Mouse (Mus musculus): Measurements from ENCODE around the gene Eif2a. TPM values are rescaled to one million over a fixed set of nuclear protein-coding genes. Genes with fewer than 3 reads are reported as not detected.

The Eif2a gene
- total and polyA plus RNA-seq, 3 experiments, result 116 to 241 (median 119) TPM

- no peaks in the 10 kb centered on the region for H3K27me3 ChIP-seq (replicated peaks)
- TF ChIP-seq E2F4 (IDR thresholded peaks at IDR 0.05; ENCODE audit: insufficient replicate concordance, low read depth, low read length), result no peak
- TF ChIP-seq SIN3A (IDR thresholded peaks at IDR 0.05; ENCODE audit: low read length), result no peak
- no peak for TF ChIP-seq HCFC1 (IDR thresholded peaks at IDR 0.05; ENCODE audit: low read depth, low read length)
- TF ChIP-seq BHLHE40 (IDR thresholded peaks at IDR 0.05; ENCODE audit: low read depth, low read length), result no peak
- TF ChIP-seq MAFK (IDR thresholded peaks at IDR 0.05; ENCODE audit: insufficient replicate concordance, low read length), result no peak
- no peak for TF ChIP-seq PAX5 (IDR thresholded peaks at IDR 0.05; ENCODE audit: low read length)
- TF ChIP-seq POLR2AphosphoS2 (IDR thresholded peaks at IDR 0.05; ENCODE audit: low read depth, low read length), result no peak
- no peak for TF ChIP-seq ZMIZ1 (IDR thresholded peaks at IDR 0.05; ENCODE audit: low read depth, low read length)
- no peak for TF ChIP-seq ZC3H11A (IDR thresholded peaks at IDR 0.05; ENCODE audit: low read depth, low read length)
- no peak for TF ChIP-seq JUN (IDR thresholded peaks at IDR 0.05; ENCODE audit: insufficient read depth, low read depth, low read length)
- no peak for TF ChIP-seq EP300 (IDR thresholded peaks at IDR 0.05; ENCODE audit: low read length)
- TF ChIP-seq NELFE (IDR thresholded peaks at IDR 0.05; ENCODE audit: low read depth, low read length), result no peak
- TF ChIP-seq KAT2A (IDR thresholded peaks at IDR 0.05; ENCODE audit: insufficient replicate concordance, low read length), result no peak
- no peak overlapping the region for H3K4me3 ChIP-seq (replicated peaks in 1 of 3; ENCODE audit: low read depth in 2 of 3, low read length in 2 of 3, poor library complexity in 1 of 3)
- no peak overlapping the region for H3K27ac ChIP-seq (ENCODE audit: insufficient read depth, low read depth)
- peaks cover 3 to 20% of the 10 kb centered on the region in 2 experiments; a peak in 3 of 4 replicates for H3K4me1 ChIP-seq (ENCODE audit: control insufficient read depth in 1 of 2, insufficient read depth in 2 of 2)
- in situ Hi-C loops (cut with MboI; ENCODE audit: low pct_ligation_motif_present, low pct_unique_long_range_greater_than_20kb, low sequenced_read_pairs) (no loop called here), dilution Hi-C loops (cut with MboI; ENCODE audit: extremely low pct_ligation_motif_present, extremely low pct_unique_long_range_greater_than_20kb, low sequenced_read_pairs) (no loop called here)
- no peak overlapping the region for H3K9ac ChIP-seq (ENCODE audit: insufficient read depth, low read depth)
- H3K36me3 ChIP-seq (replicated peaks in 1 of 2; ENCODE audit: control insufficient read depth in 1 of 2, insufficient read depth in 1 of 2, low read length in 1 of 2), result peaks cover 20 to 41% of the 10 kb centered on the region in 2 experiments
- no peaks in the 10 kb centered on the region for H3K9me3 ChIP-seq (replicated peaks; ENCODE audit: low read length)
- DNase-seq (ENCODE audit: extremely low read depth), result no peak
- H3K4me2 ChIP-seq (ENCODE audit: insufficient read depth, low read depth, poor library complexity, severe bottlenecking), result no peak overlapping the region
- 0 out of 2 replicates have a peak, but pooled peaks cover 1% of the 10 kb centered on the region for H3K79me2 ChIP-seq (replicated peaks; ENCODE audit: control insufficient read depth, extremely low read depth, insufficient read depth, poor library complexity, severe bottlenecking)
Measured at GRCm38 (mm10) chr3:58559887-58560286, 34.3 kb downstream of the Eif2a start.

GRCm38 (mm10) chr3:58561437-58561836 lies 35.8 kb downstream of the Eif2a start:
- H3K36me3 ChIP-seq (replicated peaks in 1 of 2; ENCODE audit: control insufficient read depth in 1 of 2, insufficient read depth in 1 of 2, low read length in 1 of 2), result peaks cover 13 to 26% of the 10 kb centered on the region in 2 experiments
- dilution Hi-C loops (cut with MboI; ENCODE audit: extremely low pct_ligation_motif_present, extremely low pct_unique_long_range_greater_than_20kb, low sequenced_read_pairs) (no loop called here), in situ Hi-C loops (cut with MboI; ENCODE audit: low pct_ligation_motif_present, low pct_unique_long_range_greater_than_20kb, low sequenced_read_pairs) (no loop called here)
- TF ChIP-seq ZKSCAN1 (IDR thresholded peaks at IDR 0.05; ENCODE audit: borderline replicate concordance, low read depth, low read length), result no peak
- TF ChIP-seq CHD1 (IDR thresholded peaks at IDR 0.05; ENCODE audit: low read depth, low read length), result no peak
- TF ChIP-seq POLR2AphosphoS2 (IDR thresholded peaks at IDR 0.05; ENCODE audit: low read depth, low read length), result no peak
- TF ChIP-seq MAFK (IDR thresholded peaks at IDR 0.05; ENCODE audit: insufficient replicate concordance, low read length), result no peak
- TF ChIP-seq BHLHE40 (IDR thresholded peaks at IDR 0.05; ENCODE audit: low read depth, low read length), result no peak
- no peak for TF ChIP-seq USF2 (conservative IDR thresholded peaks at IDR 0.05; ENCODE audit: low read depth, low read length)
- TF ChIP-seq USF1 (IDR thresholded peaks at IDR 0.05; ENCODE audit: low read depth, low read length), result no peak
- no peak for TF ChIP-seq IRF4 (IDR thresholded peaks at IDR 0.05; ENCODE audit: low read depth, low read length)
- no peak for TF ChIP-seq ZNF384 (IDR thresholded peaks at IDR 0.05; ENCODE audit: low read depth, low read length)
- no peak for TF ChIP-seq CTCF (conservative IDR thresholded peaks at IDR 0.05 in 1 of 2, IDR thresholded peaks at IDR 0.05 in 1 of 2; ENCODE audit: low read depth in 2 of 2, low read length in 2 of 2)
- no peak for TF ChIP-seq SMC3 (IDR thresholded peaks at IDR 0.05; ENCODE audit: low read depth, low read length)
- no peak for TF ChIP-seq TBP (conservative IDR thresholded peaks at IDR 0.05; ENCODE audit: low read depth, low read length)
- no peak for TF ChIP-seq ELF1 (IDR thresholded peaks at IDR 0.05; ENCODE audit: low read depth, low read length)
- TF ChIP-seq MXI1 (IDR thresholded peaks at IDR 0.05; ENCODE audit: low read depth, low read length), result no peak
- TF ChIP-seq JUND (conservative IDR thresholded peaks at IDR 0.05; ENCODE audit: low read depth, low read length), result no peak
- no peak for TF ChIP-seq MAX (IDR thresholded peaks at IDR 0.05; ENCODE audit: low read length)
- no peak for TF ChIP-seq UBTF (IDR thresholded peaks at IDR 0.05; ENCODE audit: low read depth, low read length)
- TF ChIP-seq POLR2A (IDR thresholded peaks at IDR 0.05; ENCODE audit: low read depth, low read length), result no peak
- TF ChIP-seq PAX5 (IDR thresholded peaks at IDR 0.05; ENCODE audit: low read length), result no peak
- no peak overlapping the region for H3K4me3 ChIP-seq (replicated peaks in 1 of 3; ENCODE audit: low read depth in 2 of 3, low read length in 2 of 3, poor library complexity in 1 of 3)
- no peaks in the 10 kb centered on the region for H3K79me2 ChIP-seq (replicated peaks; ENCODE audit: control insufficient read depth, extremely low read depth, insufficient read depth, poor library complexity, severe bottlenecking)
- peaks cover 3 to 5% of the 10 kb centered on the region in 2 experiments; a peak in 3 of 4 replicates for H3K4me1 ChIP-seq (ENCODE audit: control insufficient read depth in 1 of 2, insufficient read depth in 2 of 2)
- no peak overlapping the region for H3K27ac ChIP-seq (ENCODE audit: insufficient read depth, low read depth)
- DNase-seq (ENCODE audit: extremely low read depth), result no peak
- H3K9me3 ChIP-seq (replicated peaks; ENCODE audit: low read length), result no peaks in the 10 kb centered on the region
- H3K9ac ChIP-seq (ENCODE audit: insufficient read depth, low read depth), result no peak overlapping the region
- no peaks in the 10 kb centered on the region for H3K27me3 ChIP-seq (replicated peaks)
- H3K4me2 ChIP-seq (ENCODE audit: insufficient read depth, low read depth, poor library complexity, severe bottlenecking), result no peak overlapping the region

All from CH12.LX (cell line).